Mouse (Mus musculus) embryonic facial prominence, embryonic 14.5 days (tissue): ENCODE measurements around the gene Jazf1. TPM values are rescaled to one million over a fixed set of nuclear protein-coding genes. Genes with fewer than 3 reads are reported as not detected.

Experiments used
- ATAC-seq: fragments of 200-750 bp; cut with Nextera tagmentation; 2 replicates; pipeline ENCODE4 v1.8.0; 2017; ENCODE audit warnings: low read depth, moderate number of reproducible peaks, moderate TSS enrichment
- DNase-seq: peaks from one replicate; pipeline ENCODE4 v3.0.0-alpha.2; 2015; ENCODE audit warnings: low spot score
- H3K27ac ChIP-seq: fragments of 300-500 bp; sonication (generic); replicated peaks from 2 replicates; pipeline ENCODE4 v1.5.1; 2014; ENCODE audit warnings: low read depth, mild to moderate bottlenecking, low read length, moderate library complexity
- H3K27me3 ChIP-seq: fragments of 300-500 bp; sonication (generic); replicated peaks from 2 replicates; pipeline ENCODE4 v1.6.1; 2014; ENCODE audit warnings: low read length; ENCODE audit not compliant: control insufficient read depth, insufficient read depth
- H3K36me3 ChIP-seq: fragments of 300-500 bp; sonication (generic); 2 replicates; pipeline ENCODE4 v1.6.1; 2014; ENCODE audit warnings: low read length, mixed read lengths; ENCODE audit not compliant: control insufficient read depth, insufficient read depth
- H3K4me1 ChIP-seq: fragments of 300-500 bp; sonication (generic); 2 replicates; pipeline ENCODE4 v1.6.1; 2014; ENCODE audit warnings: antibody characterized with exemption, low read length; ENCODE audit not compliant: control insufficient read depth, insufficient read depth
- H3K4me2 ChIP-seq: fragments of 300-500 bp; sonication (generic); 2 replicates; pipeline ENCODE4 v1.6.1; 2014; ENCODE audit warnings: low read depth, mild to moderate bottlenecking, low read length, moderate library complexity, mixed read lengths
- H3K4me3 ChIP-seq: fragments of 300-500 bp; sonication (generic); 2 replicates; pipeline ENCODE4 v1.5.1; 2014; ENCODE audit warnings: low read depth, mild to moderate bottlenecking, low read length
- H3K9ac ChIP-seq: fragments of 300-500 bp; sonication (generic); 2 replicates; pipeline ENCODE4 v1.6.1; 2014; ENCODE audit warnings: low read depth, mild to moderate bottlenecking, low read length, moderate library complexity, mixed read lengths
- H3K9me3 ChIP-seq: fragments of 300-500 bp; sonication (generic); 2 replicates; pipeline ENCODE4 v1.6.1; 2016; ENCODE audit warnings: low read length; ENCODE audit not compliant: control insufficient read depth
- WGBS: fragments of 180-500 bp; shearing (Covaris S2); extraction: QIAGEN DNeasy Blood & Tissue Kit; methylation state at CpG from one replicate; pipeline ENCODE4 v1.1.7; 2014; 5-methylcytosine and 5-hydroxymethylcytosine counted together
- polyA plus RNA-seq: library from polyadenylated mRNA; unstranded; fragments of >200 nt; fragmentation: Nextera tagmentation; extraction: Ambion mirVana; gene quantifications from 2 replicates; pipeline ENCODE4 v1.2.1, GENCODE M21; 2014

Gene Jazf1
- polyA plus RNA-seq, 1 experiment from 2014 or later: 17.2 TPM

DNA sequence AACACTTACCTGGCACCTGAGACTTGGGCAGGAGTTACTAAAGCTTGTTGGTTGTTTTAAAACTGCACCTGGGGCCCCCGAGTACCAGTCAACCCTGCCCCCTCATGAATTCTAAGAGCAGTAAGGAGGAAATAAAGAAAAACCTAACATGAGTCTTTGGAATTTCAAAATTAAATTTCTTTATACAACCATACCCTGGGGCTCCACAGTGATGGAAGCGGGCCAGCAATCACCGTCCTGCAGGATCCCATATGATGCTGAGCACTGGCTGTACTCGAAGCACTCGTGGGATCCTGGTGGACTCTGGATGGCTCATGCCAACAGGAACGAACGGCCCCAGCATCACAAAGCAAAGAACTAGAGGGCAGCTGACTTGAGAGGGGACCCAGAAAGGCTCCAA is 149.0 kb downstream of the Jazf1 start:
- 55% methylated on average over 7 of the region's 7 CpGs for WGBS
- no peaks in the 10 kb centered on the region for H3K36me3 ChIP-seq
- H3K27ac ChIP-seq: no peak overlapping the region
- H3K4me2 ChIP-seq: no peak overlapping the region
- ATAC-seq (no peak), DNase-seq (no peak)
- no peaks in the 10 kb centered on the region for H3K4me1 ChIP-seq
- no peak overlapping the region for H3K4me3 ChIP-seq
- H3K9me3 ChIP-seq: no peaks in the 10 kb centered on the region
- H3K27me3 ChIP-seq: no peaks in the 10 kb centered on the region
- H3K9ac ChIP-seq: no peak overlapping the region

DNA sequence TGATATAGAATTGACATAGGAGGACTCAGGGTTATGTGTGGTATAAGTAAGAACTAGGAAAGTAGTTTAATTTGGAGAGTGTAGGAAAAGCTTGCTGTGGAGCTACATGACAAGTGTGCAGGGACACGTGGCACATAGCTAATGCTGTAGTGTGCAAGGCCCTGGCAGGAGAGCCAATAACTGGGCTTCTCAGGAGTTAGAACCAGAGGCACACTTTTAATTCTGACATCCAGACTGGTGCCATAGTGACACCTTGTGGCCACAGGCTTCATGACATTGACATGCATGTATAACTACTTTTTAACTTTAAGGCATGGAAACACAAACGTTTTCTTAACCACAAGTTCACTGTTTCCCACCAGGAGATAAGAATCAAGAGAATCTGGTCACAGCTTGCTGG is 149.5 kb downstream of the Jazf1 start:
- Histone ChIP-seq H3K4me1 (0 out of 2 replicates have a peak, but pooled peaks cover under 1% of the 10 kb centered on the region), H3K27me3 (no peaks in the 10 kb centered on the region), H3K27ac (no peak overlapping the region), H3K9ac (no peak overlapping the region), H3K36me3 (no peaks in the 10 kb centered on the region), H3K4me2 (no peak overlapping the region), H3K4me3 (no peak overlapping the region), H3K9me3 (no peaks in the 10 kb centered on the region)
- peak; percentile 72; the same call in 1 of the 2 replicates for ATAC-seq
- DNase-seq: peak; percentile 89
- WGBS: 0% methylated on average over 2 of the region's 2 CpGs

DNA sequence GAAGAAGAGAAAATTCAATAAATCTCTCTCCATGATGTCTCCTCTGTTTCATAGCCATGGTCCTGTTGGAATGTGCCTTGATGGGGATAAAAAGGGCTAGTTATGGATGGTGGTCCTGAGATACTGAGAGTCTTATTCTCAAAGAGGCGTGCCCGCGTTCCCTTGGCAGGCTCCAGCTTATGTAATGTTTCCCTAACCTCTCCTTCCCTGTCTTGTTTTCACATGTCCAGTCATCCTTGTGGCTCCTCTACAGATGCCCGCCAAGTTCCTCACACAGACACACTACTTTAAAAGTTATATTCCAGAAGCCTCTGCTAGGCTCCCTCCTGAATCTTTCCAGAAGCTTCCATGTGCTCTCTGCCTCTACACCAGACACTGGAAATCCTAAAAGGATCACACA is 151.0 kb downstream of the Jazf1 start:
- no peak overlapping the region for H3K9ac ChIP-seq
- H3K27ac ChIP-seq: no peak overlapping the region
- H3K4me3 ChIP-seq: no peak overlapping the region
- H3K36me3 ChIP-seq: no peaks in the 10 kb centered on the region
- DNase-seq (no peak), ATAC-seq (no peak)
- 94% methylated on average over 4 of the region's 4 CpGs for WGBS
- H3K9me3 ChIP-seq: no peaks in the 10 kb centered on the region
- no peak overlapping the region for H3K4me2 ChIP-seq
- 0 out of 2 replicates have a peak, but pooled peaks cover 3% of the 10 kb centered on the region for H3K4me1 ChIP-seq
- H3K27me3 ChIP-seq: no peaks in the 10 kb centered on the region

DNA sequence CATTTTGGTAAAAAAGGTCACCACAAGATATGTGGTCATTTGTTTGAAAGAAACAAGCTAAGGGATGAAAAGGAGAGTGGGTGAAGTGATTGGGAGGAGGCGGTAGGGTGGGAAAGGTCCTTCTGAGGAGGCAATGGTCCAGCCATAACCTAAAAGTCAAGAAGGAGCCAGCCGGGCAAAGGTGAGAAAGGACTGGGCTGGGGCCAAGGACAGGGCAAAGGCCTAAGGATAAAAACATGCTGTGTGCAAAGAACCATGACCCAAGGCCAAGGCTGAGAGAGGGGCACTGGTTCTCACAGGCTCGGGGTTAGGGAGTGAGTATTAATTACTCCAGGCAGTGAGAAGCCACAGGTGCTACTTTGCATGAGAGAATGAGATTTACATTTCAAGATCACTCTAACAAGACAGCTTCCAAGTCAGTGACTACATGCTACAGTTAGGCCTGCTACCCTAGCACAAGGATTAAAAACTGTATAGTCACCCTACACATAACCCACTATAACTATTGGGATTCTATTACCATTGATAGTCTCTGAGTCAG is 151.5 kb downstream of the Jazf1 start:
- H3K36me3 ChIP-seq: no peaks in the 10 kb centered on the region
- no peak for DNase-seq
- 77% methylated on average over 3 of the region's 3 CpGs for WGBS
- H3K9ac ChIP-seq: no peak overlapping the region
- H3K9me3 ChIP-seq: no peaks in the 10 kb centered on the region
- no peak overlapping the region for H3K27ac ChIP-seq
- no peak overlapping the region for H3K4me3 ChIP-seq
- H3K4me1 ChIP-seq: 0 out of 2 replicates have a peak, but pooled peaks cover 3% of the 10 kb centered on the region
- no peaks in the 10 kb centered on the region for H3K27me3 ChIP-seq
- H3K4me2 ChIP-seq: no peak overlapping the region
- ATAC-seq: no peak

DNA sequence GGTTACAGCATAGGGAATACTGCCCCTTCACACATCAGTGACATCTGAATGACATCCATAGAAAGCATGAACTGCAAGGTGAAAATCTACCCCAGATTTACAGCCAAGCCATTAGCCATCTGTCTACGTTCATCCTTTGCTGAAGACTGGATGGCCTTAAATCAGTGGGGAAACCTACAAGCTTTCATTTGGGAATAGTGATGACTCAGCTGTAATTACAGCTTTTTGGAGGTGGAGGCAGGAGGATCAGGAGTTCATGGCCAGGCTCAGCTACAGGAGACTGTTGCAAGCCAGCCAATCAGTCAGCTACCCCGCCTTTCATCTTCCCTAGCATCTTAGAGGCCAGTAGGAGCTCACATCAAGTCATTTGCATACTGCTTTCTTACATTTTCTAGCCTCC is 153.5 kb downstream of the Jazf1 start:
- H3K9ac ChIP-seq: no peak overlapping the region
- no peak for ATAC-seq
- H3K4me1 ChIP-seq: 0 out of 2 replicates have a peak, but pooled peaks cover 3% of the 10 kb centered on the region

DNA sequence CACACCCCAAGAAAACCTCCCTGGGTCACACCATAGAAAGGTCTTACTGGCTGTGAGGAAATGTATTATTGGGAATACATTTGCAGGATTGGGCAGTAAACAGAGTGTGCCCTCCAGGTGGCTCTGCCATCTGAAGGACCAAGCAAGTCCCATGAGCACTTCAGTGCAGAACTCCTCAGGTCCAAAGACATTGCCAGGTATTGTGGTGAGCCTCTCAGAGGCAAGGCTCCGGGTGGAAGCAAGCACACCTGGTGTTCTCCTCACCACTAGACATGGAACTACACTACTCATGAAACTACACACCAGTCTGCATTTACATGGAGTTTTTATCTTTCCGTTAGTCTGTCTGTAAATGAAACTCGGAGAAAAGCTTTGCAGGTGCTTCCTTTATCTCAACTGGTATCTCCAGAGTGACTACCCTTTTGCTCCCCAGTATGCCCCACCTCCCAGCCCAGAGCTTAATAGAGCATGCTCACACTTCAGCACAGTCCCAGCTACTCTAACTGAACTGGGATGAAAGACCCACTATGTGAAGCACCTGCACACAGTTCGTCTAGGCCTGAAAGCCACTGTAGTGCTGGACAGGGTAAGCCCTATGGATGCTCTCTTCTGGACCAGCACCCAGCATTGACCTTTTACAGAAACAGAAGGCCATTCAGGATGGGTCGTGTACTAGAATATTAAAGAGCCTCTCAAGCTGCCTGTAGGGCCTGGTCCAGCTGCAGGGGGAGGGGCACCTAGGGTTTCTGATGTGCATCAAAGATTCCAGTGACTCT is 156.1 kb downstream of the Jazf1 start:
- H3K9ac ChIP-seq: no peak overlapping the region
- 70% methylated on average over 5 of the region's 5 CpGs for WGBS
- no peaks in the 10 kb centered on the region for H3K27me3 ChIP-seq
- H3K27ac ChIP-seq: no peak overlapping the region
- no peak overlapping the region for H3K4me3 ChIP-seq
- DNase-seq: no peak
- H3K4me2 ChIP-seq: no peak overlapping the region
- no peaks in the 10 kb centered on the region for H3K36me3 ChIP-seq
- H3K4me1 ChIP-seq: 0 out of 2 replicates have a peak, but pooled peaks cover 3% of the 10 kb centered on the region
- no peaks in the 10 kb centered on the region for H3K9me3 ChIP-seq
- no peak for ATAC-seq

More for the DNA sequence above, 153.5 kb downstream of the Jazf1 start:
- no peak for DNase-seq
- no peaks in the 10 kb centered on the region for H3K9me3 ChIP-seq
- no peak overlapping the region for H3K4me2 ChIP-seq
- WGBS: 70% methylated on average over 2 of the region's 2 CpGs
- no peaks in the 10 kb centered on the region for H3K27me3 ChIP-seq
- H3K4me3 ChIP-seq: no peak overlapping the region
- no peak overlapping the region for H3K27ac ChIP-seq
- H3K36me3 ChIP-seq: no peaks in the 10 kb centered on the region

DNA sequence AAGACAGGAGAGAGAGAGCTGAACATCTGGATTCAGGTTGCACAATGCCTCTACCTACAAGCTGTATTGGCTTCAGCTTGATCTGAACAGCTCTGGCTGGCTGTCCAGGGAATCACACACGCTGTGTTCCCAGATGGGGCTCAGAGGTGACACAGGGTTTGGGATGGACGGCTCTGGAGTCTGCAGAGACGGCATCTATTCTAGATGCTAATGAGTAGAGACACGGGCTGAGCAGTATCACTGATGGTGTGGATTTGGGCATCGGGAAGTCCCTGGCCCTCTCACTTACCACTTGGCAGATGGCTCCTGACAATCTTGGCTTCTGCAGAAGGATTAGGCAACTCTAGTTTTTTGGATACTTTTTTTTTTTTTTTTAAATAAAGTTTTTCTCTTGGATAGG is 161.6 kb downstream of the Jazf1 start:
- Histone ChIP-seq H3K36me3 (no peaks in the 10 kb centered on the region), H3K9ac (no peak overlapping the region), H3K27ac (no peak overlapping the region), H3K4me3 (no peak overlapping the region), H3K4me1 (no peaks in the 10 kb centered on the region), H3K4me2 (no peak overlapping the region), H3K9me3 (no peaks in the 10 kb centered on the region), H3K27me3 (no peaks in the 10 kb centered on the region)
- DNase-seq: no peak
- ATAC-seq: no peak
- 89% methylated on average over 5 of the region's 5 CpGs for WGBS

DNA sequence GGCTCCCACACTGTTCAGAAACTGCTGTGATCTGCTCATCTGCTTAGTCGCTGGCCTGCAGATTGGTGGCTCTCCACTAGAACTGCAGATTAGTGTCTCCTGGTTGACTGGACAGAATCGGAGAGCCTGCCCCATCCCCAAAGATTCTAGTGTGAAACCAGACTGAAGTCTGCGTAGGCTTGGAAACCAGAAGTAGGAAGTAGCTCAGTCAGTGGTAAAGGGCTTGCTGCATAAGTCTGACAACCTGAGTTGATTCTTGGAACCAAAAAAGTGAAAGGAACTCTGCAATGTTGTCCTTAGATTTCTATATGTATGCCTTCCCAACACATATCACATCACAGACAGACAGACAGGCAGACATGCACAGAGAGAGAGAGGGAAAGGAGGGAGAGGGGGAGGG is 163.3 kb downstream of the Jazf1 start:
- H3K9me3 ChIP-seq: no peaks in the 10 kb centered on the region
- no peak overlapping the region for H3K4me2 ChIP-seq
- no peaks in the 10 kb centered on the region for H3K27me3 ChIP-seq
- no peaks in the 10 kb centered on the region for H3K36me3 ChIP-seq
- no peaks in the 10 kb centered on the region for H3K4me1 ChIP-seq
- H3K27ac ChIP-seq: no peak overlapping the region
- WGBS: 77% methylated on average over 3 of the region's 3 CpGs
- H3K9ac ChIP-seq: no peak overlapping the region
- DNase-seq (no peak), ATAC-seq (no peak)
- H3K4me3 ChIP-seq: no peak overlapping the region
